Mouse (Mus musculus): ENCODE results near the gene Cnih4.

GRCm38 (mm10) chr1:181170210-181170609 lies 25.7 kb downstream of the Cnih4 start:
- no peak for TF ChIP-seq POLR2A (IDR thresholded peaks at IDR 0.05; ENCODE audit: low read depth, low read length)
- TF ChIP-seq CTCF (IDR thresholded peaks at IDR 0.05; ENCODE audit: borderline replicate concordance, insufficient read depth, low read length), result no peak

Measured in embryonic fibroblast, embryonic 13.5 days (primary cell).